Mouse (Mus musculus) T-helper 17 cell (primary cell): ENCODE data around the gene Slc44a5.
"Not testable (repeated sequence)": the region's sequence is repeated elsewhere in the genome, so short reads cannot be mapped to it uniquely, and the experiment has no call there.

Experiments
- in situ Hi-C, 2 experiments: fragments of 300-600 bp; cut with MboI, MseI; formaldehyde crosslinking; loops; 1 replicate in 1 of 2; 2 replicates in 1 of 2; pipeline ENCODE4 v1.15.1; 2025; ENCODE audit warnings: high pct_unique_total_duplicates in 2 of 2

Gene Slc44a5

GRCm38 (mm10) chr3:153967447-153967846 is 5.8 kb upstream of the Slc44a5 start:
- in situ Hi-C loops = loop anchor here (5.0 to 25.0 kb wide), 3 partner anchors 260 to 1120 kb away; partner anchors contain the start of genes Fpgt (in 2 of the 2) and Lrriq3 (in 2 of the 2)

- in situ Hi-C loops = loop anchor here (5.0 to 25.0 kb wide), 3 partner anchors 259 to 1119 kb away; partner anchors contain the start of genes Fpgt (in 2 of the 2) and Lrriq3 (in 2 of the 2)
Measured at GRCm38 (mm10) chr3:153968549-153968948, 4.7 kb upstream of the Slc44a5 start.

- in situ Hi-C loops = loop anchor here (5.0 to 25.0 kb wide), 3 partner anchors 258 to 1118 kb away; partner anchors contain the start of genes Fpgt (in 2 of the 2) and Lrriq3 (in 2 of the 2)
Measured at GRCm38 (mm10) chr3:153969451-153969850, 3.8 kb upstream of the Slc44a5 start.

- in situ Hi-C loops = loop anchor here (10.0 to 25.0 kb wide), 2 partner anchors 601 to 1113 kb away; partner anchors contain the start of genes Fpgt (in 2 of the 2) and Lrriq3 (in 2 of the 2)
Measured at GRCm38 (mm10) chr3:153973949-153974760, 919 bp downstream of the Slc44a5 start.

- in situ Hi-C loops = loop anchor here in 1 of 2 experiments (10.0 kb wide), 1 partner anchor 600 kb away; no protein-coding TSS in a partner anchor
Measured at GRCm38 (mm10) chr3:153975060-153975459, 1.8 kb downstream of the Slc44a5 start.

GRCm38 (mm10) chr3:153975791-153976190 is 2.6 kb downstream of the Slc44a5 start:
- in situ Hi-C loops = loop anchor here in 1 of 2 experiments (10.0 kb wide), 1 partner anchor 599 kb away; no protein-coding TSS in a partner anchor

GRCm38 (mm10) chr3:153980611-153981010 is 7.4 kb downstream of the Slc44a5 start:
- in situ Hi-C loops = no loop called here

- in situ Hi-C loops = no loop called here
Measured at GRCm38 (mm10) chr3:153984428-153985340, 11.4 kb downstream of the Slc44a5 start.

- in situ Hi-C loops = loop anchor here in 1 of 2 experiments (10.0 kb wide), 1 partner anchor 225 kb away; no protein-coding TSS in a partner anchor
Measured at GRCm38 (mm10) chr3:153999797-154000528, 26.7 kb downstream of the Slc44a5 start.

- in situ Hi-C loops = no loop called here
Measured at GRCm38 (mm10) chr3:154001348-154001747, 28.1 kb downstream of the Slc44a5 start.

GRCm38 (mm10) chr3:154046876-154047275 is 73.6 kb downstream of the Slc44a5 start:
- in situ Hi-C loops = no loop called here

- in situ Hi-C loops = loop anchor here in 1 of 2 experiments (10.0 kb wide), 1 partner anchor 1791 kb away; no protein-coding TSS in a partner anchor
Measured at GRCm38 (mm10) chr3:154053331-154053730, 80.1 kb downstream of the Slc44a5 start.

GRCm38 (mm10) chr3:154057464-154057863 is 84.2 kb downstream of the Slc44a5 start:
- in situ Hi-C loops = loop anchor here in 1 of 2 experiments (10.0 kb wide), 1 partner anchor 1787 kb away; no protein-coding TSS in a partner anchor

GRCm38 (mm10) chr3:154058200-154058599 is 85.0 kb downstream of the Slc44a5 start:
- in situ Hi-C loops = loop anchor here in 1 of 2 experiments (10.0 kb wide), 1 partner anchor 1787 kb away; no protein-coding TSS in a partner anchor

GRCm38 (mm10) chr3:154071989-154072388 is 98.8 kb downstream of the Slc44a5 start:
- in situ Hi-C loops = not testable (repeated sequence)

GRCm38 (mm10) chr3:154075749-154076148 is 102.5 kb downstream of the Slc44a5 start:
- in situ Hi-C loops = no loop called here

- in situ Hi-C loops = no loop called here
Measured at GRCm38 (mm10) chr3:154081687-154082086, 108.5 kb downstream of the Slc44a5 start.

GRCm38 (mm10) chr3:154082241-154082640 is 109.0 kb downstream of the Slc44a5 start:
- in situ Hi-C loops = no loop called here

- in situ Hi-C loops = no loop called here
Measured at GRCm38 (mm10) chr3:154082961-154083360, 109.7 kb downstream of the Slc44a5 start.

- in situ Hi-C loops = no loop called here
Measured at GRCm38 (mm10) chr3:154089996-154090395, 116.8 kb downstream of the Slc44a5 start.
